In the genomic region with DNA sequence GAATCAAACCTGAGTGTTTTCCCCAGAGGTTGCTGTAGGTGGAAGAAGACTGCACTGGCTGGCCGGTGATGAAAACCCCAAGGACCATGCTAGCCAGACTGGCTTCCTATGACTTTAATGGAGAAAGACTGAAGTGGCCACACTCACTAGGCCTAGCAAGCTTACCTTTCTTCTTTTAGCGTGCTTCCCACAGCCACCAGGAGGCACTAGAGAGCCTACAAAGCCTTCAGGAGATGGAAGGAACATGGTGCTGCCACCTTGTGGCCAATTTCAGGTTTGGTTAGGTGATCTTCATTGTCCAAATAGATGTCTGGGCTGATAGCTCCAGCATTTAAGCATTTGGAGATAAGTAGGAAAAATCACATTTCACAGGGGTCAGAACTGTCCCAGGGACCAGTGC, we compare ENCODE assay signal across 8 mouse cellular contexts. TPM values are rescaled to one million over a fixed set of nuclear protein-coding genes. Genes with fewer than 3 reads are reported as not detected.
DNase-seq lines count a peak whose midpoint lies in the region; ATAC-seq lines count a peak whose summit lies in the region.

No protein-coding gene starts in this region.

- no peak overlapping the region for H3K9ac ChIP-seq in forebrain, embryonic 13.5 days

- H3K27me3 ChIP-seq in forebrain, embryonic 13.5 days: no peaks in the 10 kb centered on the region

- DNase-seq in MN1 (ENCODE audit: low spot score): peak; percentile 96
- peak; percentile 94 to 97 for DNase-seq in heart, postnatal 36 days
- peak; percentile 92 for DNase-seq in layer of hippocampus, adult 9-11 months
- peak; percentile 99 for DNase-seq in lung, postnatal 36 days
- DNase-seq in retina, postnatal 7 days (ENCODE audit: low read depth, low spot score): peak; percentile 98
- DNase-seq in urinary bladder, adult 2 months (ENCODE audit: low spot score): peak; percentile 72

- no peaks in the 10 kb centered on the region for H3K4me1 ChIP-seq in forebrain, embryonic 13.5 days

- H3K36me3 ChIP-seq in forebrain, embryonic 13.5 days (ENCODE audit: poor library complexity, severe bottlenecking): peaks cover 30% of the 10 kb centered on the region

- WGBS in forebrain, embryonic 13.5 days: 22% methylated on average over 2 of the region's 2 CpGs

- ATAC-seq in cerebellum, adult (ENCODE audit: insufficient number of reproducible peaks, low FRiP score, low TSS enrichment): peak; percentile 53; the same call in 1 of the 2 replicates
- peak; percentile 63; the same call in 1 of the 2 replicates for ATAC-seq in forebrain, embryonic 13.5 days

- no peaks in the 10 kb centered on the region for H3K9me3 ChIP-seq in forebrain, embryonic 13.5 days (replicated peaks)

- no peak overlapping the region for H3K27ac ChIP-seq in forebrain, embryonic 13.5 days

- no peak overlapping the region for H3K4me2 ChIP-seq in forebrain, embryonic 13.5 days

- intact Hi-C loops in heart, postnatal 36 days (cut with DNase I): loop anchor here (1.0 kb wide), 2 partner anchors 83 to 162 kb away; no protein-coding TSS in a partner anchor

- no peak overlapping the region for H3K4me3 ChIP-seq in forebrain, embryonic 13.5 days

RNA-seq across cellular contexts. Expression of a gene that starts 9.0 kb away (rescaled TPM):
- polyA plus RNA-seq in forebrain, embryonic 13.5 days (2015; fragmentation: Nextera tagmentation; extraction: Ambion mirVana): 28.5 and 30.1 TPM in 2 replicates
- total RNA-seq in heart, postnatal 36 days (2021): 10 to 100 TPM; 69.9 to 70.6 TPM
- polyA plus RNA-seq in urinary bladder, adult 2 months (2012; rRNA removed): 26.0 and 32.5 TPM in 2 replicates

RNA-seq across cellular contexts. Expression of a gene that starts 16.6 kb away (rescaled TPM):
- polyA plus RNA-seq in forebrain, embryonic 13.5 days (2015; fragmentation: Nextera tagmentation; extraction: Ambion mirVana): 0.20 TPM in 1 of 2 replicates, not detected in the other
- 1 to 10 TPM; 3.1 to 7.0 TPM for total RNA-seq in heart, postnatal 36 days (2021)
- 3.0 and 3.2 TPM in 2 replicates for polyA plus RNA-seq in urinary bladder, adult 2 months (2012; rRNA removed)

RNA-seq across cellular contexts. Expression of a gene that starts 22.9 kb away (rescaled TPM):
- polyA plus RNA-seq in forebrain, embryonic 13.5 days (2015; fragmentation: Nextera tagmentation; extraction: Ambion mirVana): 59.6 and 60.4 TPM in 2 replicates
- 10 to 100 TPM; 43.9 to 44.3 TPM for total RNA-seq in heart, postnatal 36 days (2021)
- polyA plus RNA-seq in urinary bladder, adult 2 months (2012; rRNA removed): 101 and 129 TPM in 2 replicates

RNA-seq across cellular contexts. Expression of a gene that starts 45.6 kb away (rescaled TPM):
- 5.4 and 5.6 TPM in 2 replicates for polyA plus RNA-seq in forebrain, embryonic 13.5 days (2015; fragmentation: Nextera tagmentation; extraction: Ambion mirVana)
- total RNA-seq in heart, postnatal 36 days (2021): 1 to 10 TPM; 3.1 to 3.8 TPM
- polyA plus RNA-seq in urinary bladder, adult 2 months (2012; rRNA removed): 4.5 and 4.7 TPM in 2 replicates

RNA-seq across cellular contexts. Expression of a gene that starts 46.6 kb away (rescaled TPM):
- polyA plus RNA-seq in forebrain, embryonic 13.5 days (2015; fragmentation: Nextera tagmentation; extraction: Ambion mirVana): 37.4 and 42.4 TPM in 2 replicates
- total RNA-seq in heart, postnatal 36 days (2021): 10 to 100 TPM in 1 of 2 experiments, 1 to 10 TPM in 1; 4.8 to 12.4 TPM
- polyA plus RNA-seq in urinary bladder, adult 2 months (2012; rRNA removed): 14.7 and 18.8 TPM in 2 replicates
